Mouse (Mus musculus) kidney, embryonic 16.5 days (tissue): ENCODE results near the gene Cfap157. TPM values are rescaled to one million over a fixed set of nuclear protein-coding genes. Genes with fewer than 3 reads are reported as not detected.

Source experiments
- ATAC-seq: fragments of 200-750 bp; cut with Nextera tagmentation; 2 replicates; pipeline ENCODE4 v1.8.0; 2017; ENCODE audit warnings: moderate TSS enrichment; ENCODE audit not compliant: low FRiP score, low TSS enrichment
- H3K27ac ChIP-seq: fragments of 300-500 bp; sonication (generic); 2 replicates; pipeline ENCODE4 v1.5.1; 2014; ENCODE audit warnings: low read length
- H3K27me3 ChIP-seq: fragments of 300-500 bp; sonication (generic); 2 replicates; pipeline ENCODE4 v1.6.1; 2014; ENCODE audit warnings: low read length, control low read depth, mixed read lengths; ENCODE audit not compliant: insufficient read depth
- H3K36me3 ChIP-seq: fragments of 300-500 bp; sonication (generic); 2 replicates; pipeline ENCODE4 v1.6.1; 2014; ENCODE audit warnings: low read length, control low read depth, mixed read lengths; ENCODE audit not compliant: insufficient read depth
- H3K4me1 ChIP-seq: fragments of 300-500 bp; sonication (generic); 2 replicates; pipeline ENCODE4 v1.6.1; 2014; ENCODE audit warnings: low read length, control low read depth, mixed read lengths; ENCODE audit not compliant: insufficient read depth
- H3K4me2 ChIP-seq: fragments of 300-500 bp; sonication (generic); replicated peaks from 2 replicates; pipeline ENCODE4 v1.6.1; 2014; ENCODE audit warnings: low read depth, low read length
- H3K4me3 ChIP-seq: fragments of 300-500 bp; sonication (generic); 2 replicates; pipeline ENCODE4 v1.5.1; 2014; ENCODE audit warnings: mild to moderate bottlenecking, low read length
- H3K9ac ChIP-seq: fragments of 300-500 bp; sonication (generic); replicated peaks from 2 replicates; pipeline ENCODE4 v1.6.1; 2014; ENCODE audit warnings: low read length
- H3K9me3 ChIP-seq: fragments of 300-500 bp; sonication (generic); 2 replicates; pipeline ENCODE4 v1.6.1; 2016; ENCODE audit warnings: low read length, control low read depth
- WGBS: fragments of 180-500 bp; shearing (Covaris S2); extraction: QIAGEN DNeasy Blood & Tissue Kit; methylation state at CpG from one replicate; pipeline ENCODE4 v1.1.7; 2014; 5-methylcytosine and 5-hydroxymethylcytosine counted together
- polyA plus RNA-seq: library from polyadenylated mRNA; unstranded; fragments of >200 nt; fragmentation: Nextera tagmentation; extraction: Ambion mirVana; gene quantifications from 2 replicates; pipeline ENCODE4 v1.2.1, GENCODE M21; 2015

Gene Cfap157
- polyA plus RNA-seq, 1 experiment from 2014 or later, result 0.29 TPM

DNA sequence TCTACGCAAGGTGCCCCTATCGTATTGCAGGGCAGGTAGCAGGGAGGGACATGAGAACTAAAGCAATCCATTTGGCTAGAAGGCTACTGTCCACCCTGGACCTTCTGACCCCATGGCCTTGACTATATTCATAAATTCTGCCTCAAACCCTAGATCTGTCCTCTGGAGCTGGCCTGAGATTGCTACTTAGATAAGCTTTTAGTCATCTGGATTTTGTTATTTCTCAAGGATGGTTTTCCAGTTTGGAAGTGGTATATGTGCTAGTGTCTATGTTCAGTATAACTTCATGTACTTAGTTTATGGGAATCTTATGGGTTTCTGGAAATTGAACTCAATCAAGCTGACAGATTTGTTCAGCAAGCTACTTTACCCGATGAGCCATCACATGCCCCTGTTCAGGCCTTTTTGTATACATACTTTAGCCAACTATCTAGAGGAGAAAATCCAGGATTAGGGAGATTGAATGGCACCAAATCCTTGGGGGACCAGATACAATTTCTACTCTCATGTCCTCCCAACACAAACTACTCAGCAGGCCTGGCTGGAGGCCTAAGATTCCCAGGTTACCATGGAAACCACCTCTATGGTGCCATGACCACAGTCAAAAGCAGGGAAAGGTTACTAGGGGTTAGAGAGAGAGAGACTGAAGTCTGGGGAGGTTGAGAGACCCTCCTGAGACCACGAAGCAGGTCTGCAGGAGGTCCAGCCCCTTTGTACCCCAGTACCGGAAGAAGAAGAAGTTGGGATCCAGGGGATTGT, 14.7 kb downstream of the Cfap157 start:
- Histone ChIP-seq H3K27ac (no peak overlapping the region), H3K4me2 (no peak overlapping the region), H3K9ac (no peak overlapping the region), H3K9me3 (no peaks in the 10 kb centered on the region), H3K4me1 (peaks cover 5% of the 10 kb centered on the region; the same call in 1 of the 2 replicates), H3K4me3 (no peak overlapping the region), H3K27me3 (no peaks in the 10 kb centered on the region), H3K36me3 (no peaks in the 10 kb centered on the region)
- 75% methylated on average over 5 of the region's 5 CpGs for WGBS
- ATAC-seq, result no peak

DNA sequence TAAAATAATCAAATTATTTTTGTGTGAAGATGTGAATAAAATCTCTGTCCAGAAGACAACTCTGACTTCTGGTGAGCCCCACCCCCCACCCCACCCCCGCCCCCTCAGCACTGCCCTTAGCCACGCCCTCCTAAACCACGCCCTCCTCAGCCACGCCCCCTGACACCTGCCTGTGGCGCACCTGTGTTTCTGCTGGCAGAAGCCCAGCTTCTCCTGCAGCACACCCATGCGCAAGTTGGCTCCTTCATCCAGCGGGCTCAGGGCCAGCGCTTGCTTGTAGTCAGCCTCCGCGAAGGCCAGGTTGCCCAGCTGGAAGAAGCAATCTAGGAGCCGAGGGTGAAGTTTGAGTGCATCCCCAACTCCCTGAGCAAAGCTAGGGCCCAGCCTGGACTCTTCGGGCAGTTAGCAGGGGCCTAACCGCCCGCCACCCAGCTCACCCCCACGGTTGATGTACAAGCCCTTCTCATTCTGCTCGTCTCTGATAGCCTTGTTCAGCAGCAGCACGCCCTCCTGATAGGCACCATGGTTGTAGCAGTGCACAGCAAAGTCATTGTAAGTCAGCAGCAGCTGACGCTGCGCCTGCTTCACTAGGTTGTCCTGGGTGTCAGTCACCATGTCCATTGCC, 15.5 kb downstream of the Cfap157 start:
- 56% methylated on average over 19 of the region's 19 CpGs for WGBS
- H3K4me1 ChIP-seq, result peaks cover 5% of the 10 kb centered on the region; the same call in 1 of the 2 replicates
- H3K4me2 ChIP-seq, result no peak overlapping the region
- no peak overlapping the region for H3K9ac ChIP-seq
- H3K4me3 ChIP-seq, result no peak overlapping the region
- no peaks in the 10 kb centered on the region for H3K9me3 ChIP-seq
- no peaks in the 10 kb centered on the region for H3K27me3 ChIP-seq
- H3K27ac ChIP-seq, result no peak overlapping the region
- H3K36me3 ChIP-seq, result no peaks in the 10 kb centered on the region
- ATAC-seq, result no peak

DNA sequence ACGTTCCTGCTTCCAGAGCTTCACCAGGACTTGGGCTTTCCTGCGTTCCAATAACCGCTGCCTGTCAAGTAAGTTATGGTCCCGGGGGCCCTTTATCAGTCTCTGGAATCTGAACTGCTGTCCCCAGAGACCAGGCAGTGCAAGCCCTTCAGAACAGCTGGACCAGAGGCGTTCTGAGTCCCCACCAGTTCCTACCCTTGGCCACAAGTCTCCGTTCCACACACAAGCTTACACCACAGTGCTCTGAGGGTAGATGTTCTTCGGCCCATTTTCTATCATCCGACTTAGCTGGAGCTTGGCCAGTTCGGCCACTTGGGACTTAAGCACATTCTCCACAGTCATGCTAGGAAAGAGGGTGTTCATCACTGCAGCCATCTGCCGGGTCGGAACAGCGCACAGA, 17.0 kb downstream of the Cfap157 start:
- H3K36me3 ChIP-seq, result peaks cover 3% of the 10 kb centered on the region; the same call in 1 of the 2 replicates
- no peak overlapping the region for H3K4me3 ChIP-seq
- no peak overlapping the region for H3K27ac ChIP-seq
- ATAC-seq, result no peak
- H3K27me3 ChIP-seq, result no peaks in the 10 kb centered on the region
- H3K4me2 ChIP-seq, result no peak overlapping the region
- H3K9me3 ChIP-seq, result no peaks in the 10 kb centered on the region
- no peak overlapping the region for H3K9ac ChIP-seq
- WGBS, result 61% methylated on average over 12 of the region's 12 CpGs
- H3K4me1 ChIP-seq, result peaks cover 5% of the 10 kb centered on the region; the same call in 1 of the 2 replicates

- Histone ChIP-seq H3K36me3 (peaks cover 18% of the 10 kb centered on the region; the same call in 1 of the 2 replicates), H3K27me3 (no peaks in the 10 kb centered on the region), H3K27ac (no peak overlapping the region), H3K9ac (no peak overlapping the region), H3K4me3 (no peak overlapping the region), H3K4me1 (peaks cover 3% of the 10 kb centered on the region), H3K4me2 (no peak overlapping the region), H3K9me3 (no peaks in the 10 kb centered on the region)
- no peak for ATAC-seq
- WGBS, result 82% methylated on average over 3 of the region's 3 CpGs
Observed at GRCm38 (mm10) chr2:32763353-32763752, 20.9 kb downstream of the Cfap157 start.

- Histone ChIP-seq H3K27ac (no peak overlapping the region), H3K4me1 (peaks cover 10% of the 10 kb centered on the region), H3K9ac (no peak overlapping the region), H3K36me3 (peaks cover 18% of the 10 kb centered on the region; the same call in 1 of the 2 replicates), H3K4me2 (no peak overlapping the region), H3K4me3 (no peak overlapping the region), H3K9me3 (no peaks in the 10 kb centered on the region), H3K27me3 (no peaks in the 10 kb centered on the region)
- ATAC-seq, result no peak
- WGBS, result 92% methylated on average over 4 of the region's 4 CpGs
Observed at GRCm38 (mm10) chr2:32761859-32762258, 22.4 kb downstream of the Cfap157 start.

GRCm38 (mm10) chr2:32761361-32761760, 22.9 kb downstream of the Cfap157 start:
- H3K4me3 ChIP-seq, result no peak overlapping the region
- WGBS, result 89% methylated on average over 14 of the region's 14 CpGs

GRCm38 (mm10) chr2:32759001-32759400, 25.2 kb downstream of the Cfap157 start:
- Histone ChIP-seq H3K9me3 (no peaks in the 10 kb centered on the region), H3K27ac (no peak overlapping the region), H3K4me2 (no peak overlapping the region), H3K4me1 (peaks cover 12% of the 10 kb centered on the region), H3K9ac (no peak overlapping the region), H3K36me3 (peaks cover 28% of the 10 kb centered on the region; the same call in 1 of the 2 replicates), H3K4me3 (no peak overlapping the region), H3K27me3 (no peaks in the 10 kb centered on the region)
- 94% methylated on average over 2 of the region's 2 CpGs for WGBS
- ATAC-seq, result no peak

More at GRCm38 (mm10) chr2:32761361-32761760, 22.9 kb downstream of the Cfap157 start:
- no peak overlapping the region for H3K27ac ChIP-seq
- no peaks in the 10 kb centered on the region for H3K9me3 ChIP-seq
- ATAC-seq, result no peak
- H3K36me3 ChIP-seq, result peaks cover 18% of the 10 kb centered on the region; the same call in 1 of the 2 replicates
- H3K4me1 ChIP-seq, result peaks cover 12% of the 10 kb centered on the region
- H3K9ac ChIP-seq, result no peak overlapping the region
- no peaks in the 10 kb centered on the region for H3K27me3 ChIP-seq
- no peak overlapping the region for H3K4me2 ChIP-seq

DNA sequence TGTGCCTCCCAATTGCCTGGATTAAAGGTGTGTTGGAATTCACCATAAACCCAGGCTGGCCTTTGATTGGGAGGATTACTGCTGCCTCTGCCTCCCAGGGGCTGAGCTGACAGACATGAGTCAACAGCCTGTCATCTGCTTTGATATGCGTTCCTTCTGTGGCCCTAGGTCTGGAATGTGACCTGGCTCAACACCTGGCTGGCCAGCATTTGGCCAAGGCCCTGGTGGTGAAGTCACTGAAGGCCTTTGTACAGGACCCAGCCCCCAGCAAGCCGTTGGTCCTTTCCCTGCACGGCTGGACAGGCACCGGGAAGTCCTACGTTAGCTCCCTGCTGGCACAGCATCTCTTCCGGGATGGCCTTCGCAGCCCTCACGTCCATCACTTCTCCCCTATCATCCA, 25.7 kb downstream of the Cfap157 start:
- Histone ChIP-seq H3K4me1 (peaks cover 12% of the 10 kb centered on the region), H3K4me3 (no peak overlapping the region), H3K9ac (no peak overlapping the region), H3K4me2 (no peak overlapping the region), H3K27me3 (no peaks in the 10 kb centered on the region), H3K36me3 (peaks cover 28% of the 10 kb centered on the region; the same call in 1 of the 2 replicates), H3K9me3 (no peaks in the 10 kb centered on the region), H3K27ac (no peak overlapping the region)
- ATAC-seq, result no peak
- WGBS, result 58% methylated on average over 8 of the region's 8 CpGs

- Histone ChIP-seq H3K4me3 (peak within 1 kb of the TSS; percentile 78), H3K36me3 (peaks cover 28% of the 10 kb centered on the region), H3K9me3 (no peaks in the 10 kb centered on the region), H3K27me3 (no peaks in the 10 kb centered on the region), H3K27ac (peak within 1 kb of the TSS; percentile 87), H3K9ac (peak within 1 kb of the TSS; percentile 92), H3K4me1 (peaks cover 13% of the 10 kb centered on the region), H3K4me2 (peak within 1 kb of the TSS; percentile 64)
- ATAC-seq, result peak; percentile 95
- under 1% methylated on average over 63 of the region's 66 CpGs for WGBS
Observed at GRCm38 (mm10) chr2:32757056-32757845, 27.0 kb downstream of the Cfap157 start, which contains the start of gene Tor2a. Gene Tor2a (plus strand): TSS chr2:32757234.
